Mouse (Mus musculus): ENCODE measurements around the gene Cers4.
A peak's percentile ranks its signal among the peaks of the same experiment; 100 is the strongest.

The Cers4 gene

DNA sequence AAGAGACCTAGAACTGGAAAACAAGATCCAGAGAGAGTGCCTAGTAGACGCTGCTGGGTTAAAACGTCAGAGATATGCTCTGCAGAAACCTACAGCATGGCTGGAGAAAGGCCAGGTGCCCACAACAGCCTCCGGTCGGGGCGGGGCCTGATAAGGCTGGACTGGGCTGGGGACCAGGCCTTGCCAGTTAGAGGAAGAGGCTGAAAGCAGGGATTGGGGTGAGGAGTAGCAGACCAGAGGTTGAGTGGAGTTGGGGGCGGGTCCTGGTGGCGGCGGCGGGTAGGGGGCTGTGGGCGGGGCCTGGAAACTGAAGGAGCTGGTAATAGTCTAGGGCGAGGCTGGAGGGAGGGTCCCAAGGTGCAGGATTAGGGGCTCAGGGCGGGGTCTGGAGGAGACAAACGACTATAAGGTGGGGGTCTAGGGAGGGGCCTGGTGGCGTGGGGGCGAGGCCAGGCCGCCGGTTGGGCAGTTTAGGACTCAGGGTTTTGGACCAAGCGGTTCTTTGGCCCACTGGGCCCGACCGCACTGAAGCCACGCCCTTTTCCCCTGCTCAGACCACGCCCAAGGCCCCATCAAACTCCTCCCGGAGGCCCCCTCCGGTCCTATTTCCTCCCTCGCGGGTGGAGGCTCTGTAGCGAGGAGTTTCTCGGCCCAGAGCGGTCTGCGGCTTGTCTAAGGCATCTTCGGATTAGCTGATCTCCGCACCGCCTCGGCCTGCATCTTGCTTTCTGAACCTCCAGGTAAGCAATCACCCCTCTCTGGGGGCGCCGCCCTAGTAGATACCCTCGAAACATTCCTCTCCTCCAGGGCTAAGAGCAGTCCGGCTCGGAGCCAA, at the start of gene Cers4:
Cers4 (plus strand) TSS at position 176 of the 835 bp plus-strand sequence.
- peak; percentile 84 to 93 for DNase-seq

- DNase-seq, result no peak
These were observed 34.7 kb upstream of the Cers4 start for GRCm38 (mm10) chr8:4458165-4458564.

GRCm38 (mm10) chr8:4463061-4463460, 29.8 kb upstream of the Cers4 start:
- DNase-seq, result no peak

DNA sequence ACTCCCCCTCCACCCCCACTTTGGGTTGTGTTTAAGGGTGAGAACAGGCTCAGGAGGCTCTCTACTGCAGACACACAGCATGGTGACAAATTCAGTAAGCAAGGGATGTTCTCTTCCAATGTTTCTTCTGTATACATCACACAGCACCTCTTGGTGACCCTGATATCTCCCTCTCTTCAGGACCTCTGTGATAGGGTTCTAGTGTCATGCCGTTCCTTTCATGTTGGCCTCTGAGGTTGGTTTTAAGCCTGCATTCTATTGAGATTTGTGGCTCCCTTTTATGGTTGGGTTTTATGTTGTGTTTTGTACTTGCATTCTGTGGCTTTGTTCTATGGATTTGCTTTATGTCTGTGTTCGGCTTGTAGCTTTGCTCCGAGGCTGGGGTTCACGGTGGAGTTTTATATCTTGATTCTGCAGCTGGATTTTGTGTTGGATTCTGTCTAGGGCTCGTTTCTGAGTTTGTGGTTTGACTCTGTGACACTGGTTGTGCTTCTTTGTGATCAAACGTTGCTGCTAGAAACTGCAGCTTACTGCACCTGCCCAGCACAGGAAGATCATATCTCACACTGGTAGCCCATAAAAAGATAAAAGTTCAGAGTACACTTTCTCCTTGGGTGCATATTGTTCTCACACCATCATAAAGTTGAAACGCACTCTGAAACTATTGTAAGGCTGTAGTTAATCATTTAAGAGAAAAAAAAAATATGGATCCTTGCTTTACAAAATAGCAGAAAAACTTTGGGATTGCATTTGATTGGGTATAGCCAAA, 18.2 kb upstream of the Cers4 start:
- no peak for DNase-seq

DNA sequence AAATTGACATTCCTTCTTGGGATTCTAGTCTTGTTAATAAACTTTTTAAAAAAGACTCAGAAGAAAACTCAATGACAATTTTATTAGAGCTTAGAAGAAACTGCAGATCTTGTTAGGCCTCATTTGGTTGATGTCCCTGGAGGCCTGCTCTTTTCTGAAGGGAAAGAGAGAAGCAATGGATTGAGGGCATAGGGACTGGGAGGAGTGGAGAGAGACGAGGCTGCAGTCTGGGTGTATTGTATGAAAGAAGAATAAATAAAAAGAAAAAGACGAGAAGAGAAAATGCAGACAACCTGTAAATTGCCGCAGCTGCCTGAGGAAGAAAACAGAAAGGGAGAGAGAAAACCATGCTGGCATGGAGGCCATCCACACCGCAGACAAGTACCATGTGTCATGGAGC, 11.7 kb upstream of the Cers4 start:
- no peak for DNase-seq

GRCm38 (mm10) chr8:4481586-4481985, 11.2 kb upstream of the Cers4 start:
- no peak for DNase-seq

GRCm38 (mm10) chr8:4482501-4482900, 10.3 kb upstream of the Cers4 start:
- DNase-seq, result no peak

DNA sequence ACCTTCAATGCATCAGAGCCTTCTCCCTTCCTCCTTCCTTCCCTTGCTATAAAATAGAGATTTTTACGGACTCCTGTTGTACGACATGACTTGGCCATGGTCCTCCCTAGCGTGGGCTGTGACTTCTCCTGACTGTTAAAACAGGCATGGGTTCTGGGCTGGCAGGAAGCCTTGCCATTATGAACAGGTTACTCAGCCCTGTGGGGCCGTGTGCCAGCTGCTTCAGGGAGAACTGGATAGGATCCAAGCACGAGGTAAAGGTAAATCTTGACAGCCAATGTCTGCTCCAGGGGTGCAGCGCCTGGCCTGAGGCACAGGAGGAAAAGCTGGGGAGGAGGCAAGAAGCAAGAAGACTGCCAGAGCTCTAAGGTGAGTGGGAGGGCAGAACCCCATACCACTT, 9.5 kb upstream of the Cers4 start:
- DNase-seq, result peak in 1 of 2 experiments; percentile 19

DNA sequence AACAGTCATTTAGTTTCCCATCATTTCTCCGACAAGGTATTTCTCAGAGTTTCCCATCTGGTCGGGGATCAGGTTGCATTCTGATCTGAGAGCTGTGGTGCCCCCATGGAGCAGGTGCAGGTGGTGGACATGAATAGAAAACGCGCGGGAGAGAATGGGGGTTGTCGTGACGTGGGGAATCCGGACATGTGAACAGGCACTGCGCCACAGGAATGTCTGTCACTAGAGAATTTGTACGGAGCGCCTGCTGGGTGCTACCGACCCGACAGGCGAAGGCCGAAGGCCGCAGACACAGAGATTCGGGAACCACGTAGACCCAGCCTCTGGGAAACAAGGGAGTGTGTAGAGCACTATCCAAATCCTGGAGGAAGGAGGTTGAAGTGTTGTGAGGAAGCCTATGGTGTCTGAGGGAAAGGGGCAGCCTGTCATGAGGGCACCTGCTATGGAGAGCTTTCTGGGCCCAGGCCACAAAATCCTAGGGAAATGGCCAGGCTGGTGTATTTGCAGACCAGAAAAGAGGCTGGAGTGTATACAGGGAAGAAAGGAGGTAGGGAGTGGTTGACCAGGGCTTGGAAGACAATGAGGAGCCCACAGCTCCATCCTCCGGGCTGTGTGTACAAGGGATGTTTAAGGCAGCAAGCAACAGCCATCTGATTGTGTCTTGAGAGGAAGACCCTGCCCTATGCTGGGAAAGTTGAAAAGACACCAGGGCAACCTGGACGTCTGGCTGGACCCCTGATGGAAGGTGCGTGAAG, 1.0 kb downstream of the Cers4 start:
- peak; percentile 74 to 75 for DNase-seq

- no peak for DNase-seq
These were observed 3.1 kb downstream of the Cers4 start for GRCm38 (mm10) chr8:4495976-4496375.

DNA sequence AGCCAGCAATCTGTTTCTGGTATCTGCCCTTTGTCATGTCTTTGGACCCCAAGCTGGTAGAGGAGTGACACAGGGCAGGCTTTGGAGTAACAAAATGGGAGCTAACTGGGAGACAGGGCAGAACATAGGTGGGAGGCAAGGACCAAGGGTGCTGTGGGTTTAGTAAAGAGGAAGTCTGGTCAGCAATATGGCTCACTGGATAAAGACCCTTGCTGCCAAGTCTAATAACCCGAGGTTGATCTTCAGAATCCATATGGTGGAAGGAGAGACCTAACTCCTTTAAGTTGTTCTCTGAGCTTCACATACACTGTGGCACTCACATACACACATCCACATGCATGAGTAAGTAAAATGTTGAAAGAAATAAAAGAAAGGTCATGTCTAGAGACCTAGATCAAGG, 4.8 kb downstream of the Cers4 start:
- DNase-seq, result no peak

- no peak for DNase-seq
These were observed 12.5 kb downstream of the Cers4 start for GRCm38 (mm10) chr8:4505364-4505763.

GRCm38 (mm10) chr8:4507527-4507926, 14.7 kb downstream of the Cers4 start:
- DNase-seq, result no peak

GRCm38 (mm10) chr8:4510824-4511223, 18.0 kb downstream of the Cers4 start:
- DNase-seq, result no peak

DNA sequence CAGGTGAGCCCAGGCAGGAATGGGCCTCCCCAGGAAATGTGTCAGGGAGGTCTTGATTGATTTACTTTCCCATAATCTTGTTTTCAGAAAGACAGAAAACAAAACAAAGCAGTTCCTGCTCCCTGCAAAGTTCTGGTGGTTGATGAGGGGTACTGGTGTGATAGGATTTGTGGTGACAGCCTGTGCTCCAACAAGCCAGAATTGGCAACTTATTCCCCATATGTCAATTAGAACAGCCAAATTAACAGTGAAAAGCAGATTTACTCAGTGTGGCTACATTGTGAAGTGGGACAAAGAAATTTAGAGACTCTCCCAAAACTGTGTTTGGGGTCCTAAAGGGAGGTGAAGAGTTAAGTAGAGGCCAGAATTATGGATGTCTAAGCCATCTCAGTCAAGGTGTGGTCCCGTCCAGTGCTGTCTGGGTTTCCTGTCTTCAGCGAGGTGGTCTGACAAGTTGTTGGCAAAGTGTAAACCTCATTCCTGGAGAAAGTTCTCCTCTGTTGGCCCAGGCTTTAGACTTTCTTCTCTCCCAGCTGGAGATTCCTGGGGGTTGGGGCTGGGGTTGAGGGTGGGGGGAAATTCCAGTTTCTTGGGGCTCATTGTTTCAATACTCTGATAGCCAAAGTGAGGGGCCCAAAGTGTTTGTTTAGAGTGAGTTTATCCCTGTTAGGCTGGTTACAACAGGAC, 18.7 kb downstream of the Cers4 start:
- DNase-seq, result no peak

DNA sequence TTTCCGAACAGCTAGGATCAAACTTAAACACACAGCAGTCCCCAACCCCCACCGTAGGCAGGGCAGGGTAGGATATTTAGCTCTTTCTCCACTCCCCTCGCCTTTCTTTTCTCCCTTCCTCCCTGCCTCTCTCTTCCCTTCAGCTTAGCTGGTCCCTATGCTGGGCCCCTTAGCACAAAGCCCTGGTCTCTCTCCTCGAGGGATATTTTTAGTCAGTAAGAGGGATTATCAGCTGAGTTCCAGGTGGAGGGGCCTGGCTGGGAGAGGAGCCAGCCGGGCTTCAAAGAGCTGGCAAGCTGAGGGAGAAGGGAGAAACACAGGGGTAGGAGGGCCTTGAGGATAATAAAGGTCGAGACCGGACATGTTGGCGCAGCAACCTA, 19.3 kb downstream of the Cers4 start:
- no peak for DNase-seq

DNA sequence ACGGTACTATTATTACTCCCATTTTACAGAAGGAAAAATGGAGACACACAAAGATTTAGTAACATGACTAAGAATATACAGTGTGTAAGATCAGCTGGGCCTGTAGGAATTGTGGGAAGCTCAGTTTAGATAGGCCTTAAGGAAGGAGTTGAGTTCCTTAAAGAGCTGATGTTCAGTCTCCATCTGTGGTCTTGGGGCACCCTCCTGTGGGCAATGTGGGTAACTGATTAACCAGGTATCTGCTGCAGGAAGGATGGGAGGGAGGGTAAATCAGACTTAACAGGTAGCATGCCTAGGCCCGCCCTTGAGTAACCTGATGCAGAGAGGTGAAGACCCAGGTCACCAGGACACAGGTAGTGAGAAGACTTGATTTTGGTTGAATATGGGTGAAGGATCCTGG, 23.3 kb downstream of the Cers4 start:
- peak; percentile 57 to 61 for DNase-seq

DNA sequence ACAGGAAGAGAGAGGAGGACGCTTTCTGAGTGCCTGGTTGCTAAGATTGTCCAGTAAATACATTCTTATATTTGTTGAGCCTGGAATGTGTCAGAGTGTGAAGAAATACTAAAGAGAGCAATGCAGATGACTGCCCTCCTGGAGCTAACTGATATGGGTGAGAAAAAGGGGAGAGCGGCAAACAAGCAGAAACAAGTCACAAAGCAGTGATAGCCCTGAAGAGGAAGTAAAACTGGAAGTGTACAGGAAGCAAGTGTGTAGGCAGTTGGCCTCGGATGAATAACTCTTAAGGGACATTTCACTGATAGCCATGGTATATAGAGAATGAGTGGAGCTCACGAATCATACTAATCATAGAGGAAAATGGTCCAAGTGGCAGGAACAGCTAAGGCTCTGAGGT, 28.6 kb downstream of the Cers4 start:
- no peak for DNase-seq

- no peak for DNase-seq
These were observed 30.7 kb downstream of the Cers4 start for GRCm38 (mm10) chr8:4523525-4523924.

All from cerebellum, adult 18-20 months (tissue).